In the genomic region with DNA sequence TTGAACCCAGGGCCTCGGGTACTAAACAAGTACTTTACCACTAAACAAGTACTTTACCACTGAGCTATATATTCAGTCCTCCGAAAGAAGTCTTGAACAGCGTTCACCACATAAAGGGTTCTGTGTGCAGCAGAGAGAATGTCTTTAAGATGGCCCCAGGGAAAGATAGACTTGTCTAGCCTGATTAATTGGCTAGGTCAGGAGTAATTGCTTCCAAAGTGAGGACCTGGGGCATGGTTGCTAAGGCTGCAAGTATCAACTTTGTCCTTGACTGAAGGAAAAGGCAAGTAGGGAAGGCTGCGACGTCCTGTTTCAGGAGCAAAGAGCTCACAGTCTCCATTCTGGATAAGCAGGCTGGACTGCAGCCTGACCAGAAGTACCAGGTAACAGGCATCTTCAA, we compare ENCODE assay signal across 28 mouse cellular contexts. TPM values are rescaled to one million over a fixed set of nuclear protein-coding genes. Genes with fewer than 3 reads are reported as not detected.
A peak's percentile ranks its signal among the peaks of the same experiment; 100 is the strongest.
DNase-seq lines count a peak whose midpoint lies in the region; ATAC-seq and TF ChIP-seq lines count a peak whose summit lies in the region.
"Had no signal": no experiment of that assay in that cellular context is flagged by ENCODE, and none has a peak within 500 bp of the region (broad histone marks: within the 10 kb centered on the region; RNA-seq: fewer than 3 reads in every experiment).

No protein-coding gene starts in this region.

- no peak for TF ChIP-seq POLR2A in ES-Bruce4 (IDR thresholded peaks at IDR 0.05; ENCODE audit: insufficient read depth, low read length)

- no peaks in the 10 kb centered on the region for H3K36me3 ChIP-seq in intestine, embryonic 15.5 days
- no peaks in the 10 kb centered on the region for H3K36me3 ChIP-seq in intestine, embryonic 16.5 days (ENCODE audit: control insufficient read depth, insufficient read depth, low read length)
- peaks cover 6% of the 10 kb centered on the region; the same call in 1 of the 2 replicates for H3K36me3 ChIP-seq in ES-Bruce4 (ENCODE audit: control insufficient read depth, insufficient read depth, low read length, poor library complexity, severe bottlenecking)
- H3K36me3 ChIP-seq in embryonic facial prominence, embryonic 13.5 days, result no peaks in the 10 kb centered on the region
- H3K36me3 ChIP-seq: embryonic facial prominence, embryonic 12.5 days; forebrain, embryonic 12.5 days; liver, embryonic 12.5 days; midbrain, embryonic 15.5 days had no signal

- no peak for ATAC-seq in intestine, embryonic 15.5 days
- no peak for ATAC-seq in intestine, embryonic 16.5 days
- ATAC-seq in embryonic facial prominence, embryonic 13.5 days (ENCODE audit: insufficient number of reproducible peaks, insufficient read depth, low FRiP score, low TSS enrichment, low read depth), result no peak
- ATAC-seq: activated CD4-positive, CD25-positive, alpha-beta regulatory T cell, adult 4 months; liver, embryonic 12.5 days; midbrain, embryonic 15.5 days had no signal

- no peak overlapping the region for H3K9ac ChIP-seq in intestine, embryonic 15.5 days
- H3K9ac ChIP-seq in intestine, embryonic 16.5 days (ENCODE audit: low read depth, low read length), result no peak overlapping the region
- H3K9ac ChIP-seq in ES-Bruce4 (ENCODE audit: low read depth, poor library complexity, severe bottlenecking), result no peak overlapping the region
- H3K9ac ChIP-seq in embryonic facial prominence, embryonic 13.5 days, result no peak overlapping the region
- H3K9ac ChIP-seq: embryonic facial prominence, embryonic 12.5 days; forebrain, embryonic 12.5 days; liver, embryonic 12.5 days; midbrain, embryonic 15.5 days had no signal

- peaks cover 14% of the 10 kb centered on the region; the same call in 1 of the 2 replicates for H3K4me1 ChIP-seq in intestine, embryonic 15.5 days (replicated peaks)
- H3K4me1 ChIP-seq in intestine, embryonic 16.5 days (ENCODE audit: control insufficient read depth, insufficient read depth, low read length), result peaks cover 8% of the 10 kb centered on the region; the same call in 1 of the 2 replicates
- H3K4me1 ChIP-seq in ES-Bruce4 (ENCODE audit: control insufficient read depth, insufficient read depth, low read length), result peaks cover 2% of the 10 kb centered on the region
- H3K4me1 ChIP-seq in embryonic facial prominence, embryonic 13.5 days, result peaks cover 22% of the 10 kb centered on the region

- no peak overlapping the region for H3K4me3 ChIP-seq in intestine, embryonic 15.5 days (replicated peaks)
- no peak overlapping the region for H3K4me3 ChIP-seq in intestine, embryonic 16.5 days (ENCODE audit: low read length)
- no peak overlapping the region for H3K4me3 ChIP-seq in ES-Bruce4 (ENCODE audit: low read depth, low read length)
- H3K4me3 ChIP-seq in embryonic facial prominence, embryonic 13.5 days, result no peak overlapping the region
- H3K4me3 ChIP-seq: embryonic facial prominence, embryonic 12.5 days; erythroblast, embryonic 14.5 days; forebrain, embryonic 12.5 days; heart, adult 2 months; liver, embryonic 12.5 days; midbrain, embryonic 15.5 days had no signal

- H3K27ac ChIP-seq in intestine, embryonic 15.5 days, result peak overlapping the region; percentile 51; the same call in 1 of the 2 replicates
- no peak overlapping the region for H3K27ac ChIP-seq in intestine, embryonic 16.5 days (ENCODE audit: low read length)
- peak overlapping the region; percentile 2 for H3K27ac ChIP-seq in ES-Bruce4 (ENCODE audit: insufficient read depth, low read length)
- H3K27ac ChIP-seq in embryonic facial prominence, embryonic 13.5 days, result 0 out of 2 replicates have a peak overlapping the region, but pooled peaks have one; percentile 44
- H3K27ac ChIP-seq: embryonic facial prominence, embryonic 12.5 days; forebrain, embryonic 12.5 days; heart, adult 2 months; liver, embryonic 12.5 days; midbrain, embryonic 15.5 days had no signal

- H3K4me2 ChIP-seq in intestine, embryonic 15.5 days (replicated peaks), result no peak overlapping the region
- no peak overlapping the region for H3K4me2 ChIP-seq in intestine, embryonic 16.5 days (ENCODE audit: low read depth, low read length)
- H3K4me2 ChIP-seq in embryonic facial prominence, embryonic 13.5 days, result no peak overlapping the region
- H3K4me2 ChIP-seq: embryonic facial prominence, embryonic 12.5 days; forebrain, embryonic 12.5 days; liver, embryonic 12.5 days; midbrain, embryonic 15.5 days had no signal

- 74% methylated on average over 5 of the region's 5 CpGs for WGBS in intestine, embryonic 15.5 days
- WGBS in intestine, embryonic 16.5 days, result 71% methylated on average over 5 of the region's 5 CpGs
- WGBS in embryonic facial prominence, embryonic 13.5 days, result 24% methylated on average over 5 of the region's 5 CpGs

- H3K27me3 ChIP-seq in intestine, embryonic 15.5 days (replicated peaks), result no peaks in the 10 kb centered on the region
- no peaks in the 10 kb centered on the region for H3K27me3 ChIP-seq in intestine, embryonic 16.5 days (replicated peaks; ENCODE audit: control insufficient read depth, insufficient read depth, low read length)
- H3K27me3 ChIP-seq in ES-Bruce4 (ENCODE audit: control insufficient read depth, insufficient read depth, low read length, poor library complexity, severe bottlenecking), result no peaks in the 10 kb centered on the region
- peaks cover 22% of the 10 kb centered on the region for H3K27me3 ChIP-seq in embryonic facial prominence, embryonic 13.5 days
- H3K27me3 ChIP-seq: CH12.LX; embryonic facial prominence, embryonic 12.5 days; midbrain, embryonic 15.5 days had no signal

- TF ChIP-seq EP300 in ES-Bruce4 (IDR thresholded peaks at IDR 0.05; ENCODE audit: insufficient read depth, low read depth, low read length), result no peak

- peak; percentile 60 for DNase-seq in embryo, embryonic 10.5 days (ENCODE audit: low spot score)
- no peak for DNase-seq in MN1 (ENCODE audit: low spot score)
- no peak for DNase-seq in frontal cortex, adult 2 months (ENCODE audit: extremely low spot score in 1 of 2, low spot score in 1 of 2)
- DNase-seq: adrenal gland, adult 8-10 months; B cell, adult 2 months; cerebellum, adult 18-20 months; cerebellum, postnatal 14 days; gastrocnemius, postnatal 10 days; heart, adult 2 months; heart, postnatal 36 days; kidney, adult 8-10 months; kidney, postnatal 14 days; layer of hippocampus, postnatal 36 days; lung, adult 18-20 months; lung, postnatal 14 days; thymus, adult 18-20 months; thymus, postnatal 36 days had no signal

- TF ChIP-seq CTCF in ES-Bruce4 (IDR thresholded peaks at IDR 0.05; ENCODE audit: low read depth, low read length), result no peak

- no peaks in the 10 kb centered on the region for H3K9me3 ChIP-seq in intestine, embryonic 15.5 days
- H3K9me3 ChIP-seq in intestine, embryonic 16.5 days (ENCODE audit: control insufficient read depth, low read length), result no peaks in the 10 kb centered on the region
- H3K9me3 ChIP-seq in ES-Bruce4 (replicated peaks; ENCODE audit: control insufficient read depth, insufficient read depth, low read length, poor library complexity, severe bottlenecking), result no peaks in the 10 kb centered on the region
- H3K9me3 ChIP-seq in embryonic facial prominence, embryonic 13.5 days, result no peaks in the 10 kb centered on the region
- H3K9me3 ChIP-seq: embryonic facial prominence, embryonic 12.5 days; forebrain, embryonic 12.5 days; liver, embryonic 12.5 days; midbrain, embryonic 15.5 days had no signal

RNA-seq across cellular contexts. Expression of gene Gcnt2, which starts 25.3 kb away (rescaled TPM):
- polyA plus RNA-seq in intestine, embryonic 15.5 days (2015; fragmentation: Nextera tagmentation; extraction: Ambion mirVana), result 12.2 and 12.4 TPM in 2 replicates
- 14.5 and 17.3 TPM in 2 replicates for polyA plus RNA-seq in intestine, embryonic 16.5 days (2015; fragmentation: Nextera tagmentation; extraction: Ambion mirVana)
- 55.5 and 57.5 TPM in 2 replicates for polyA plus RNA-seq in ES-Bruce4 (2011; ENCODE audit: insufficient read depth, insufficient read length, low read depth, missing spikeins)
- polyA plus RNA-seq in embryonic facial prominence, embryonic 13.5 days (2015; fragmentation: Nextera tagmentation; extraction: Ambion mirVana), result 2.7 and 3.7 TPM in 2 replicates
- 8.0 and 8.9 TPM in 2 replicates for polyA plus RNA-seq in frontal cortex, adult 2 months (2012; rRNA removed)
- polyA plus RNA-seq: erythroblast, embryonic 14.5 days had no signal
